Mouse (Mus musculus) megakaryocyte, embryonic 14.5 days (primary cell): ENCODE measurements around the gene Dnm3. TPM values are rescaled to one million over a fixed set of nuclear protein-coding genes. Genes with fewer than 3 reads are reported as not detected.

Experiments
- H3K27me3 ChIP-seq: replicated peaks from 2 replicates; pipeline ENCODE3; 2012; ENCODE audit warnings: inconsistent platforms
- H3K36me3 ChIP-seq: replicated peaks from 2 replicates; pipeline ENCODE3; 2012; ENCODE audit warnings: low read length, inconsistent platforms, mixed read lengths
- H3K4me1 ChIP-seq: 2 replicates; pipeline ENCODE4 v1.6.1; 2012; ENCODE audit warnings: inconsistent platforms
- H3K4me3 ChIP-seq: replicated peaks from 2 replicates; pipeline ENCODE3; 2012; ENCODE audit warnings: moderate library complexity, mild to moderate bottlenecking, inconsistent platforms
- H3K9me3 ChIP-seq: 2 replicates; pipeline ENCODE4 v1.6.1; 2012; ENCODE audit warnings: inconsistent platforms
- FLI1 ChIP-seq: IDR thresholded peaks from 2 replicates; pipeline ENCODE4 v1.6.1; 2012; ENCODE audit warnings: low read length, inconsistent platforms, mixed read lengths
- GATA1 ChIP-seq: IDR thresholded peaks from 3 replicates; pipeline ENCODE4 v1.6.1; 2012; ENCODE audit warnings: mixed read lengths, low read length, inconsistent platforms, borderline replicate concordance
- polyA plus RNA-seq: library from polyadenylated mRNA; stranded (reverse); fragments of >175 nt; gene quantifications from 2 replicates; pipeline ENCODE4 v1.2.3, GENCODE M21; 2012; ENCODE audit warnings: low replicate concordance; ENCODE audit not compliant: insufficient read depth

Dnm3 gene
- polyA plus RNA-seq, 1 experiment: 0.07 TPM

- H3K4me3 ChIP-seq: peak overlapping the region; percentile 80
Measured at GRCm38 (mm10) chr1:161999882-162000371, 477.9 kb downstream of the Dnm3 start.

DNA sequence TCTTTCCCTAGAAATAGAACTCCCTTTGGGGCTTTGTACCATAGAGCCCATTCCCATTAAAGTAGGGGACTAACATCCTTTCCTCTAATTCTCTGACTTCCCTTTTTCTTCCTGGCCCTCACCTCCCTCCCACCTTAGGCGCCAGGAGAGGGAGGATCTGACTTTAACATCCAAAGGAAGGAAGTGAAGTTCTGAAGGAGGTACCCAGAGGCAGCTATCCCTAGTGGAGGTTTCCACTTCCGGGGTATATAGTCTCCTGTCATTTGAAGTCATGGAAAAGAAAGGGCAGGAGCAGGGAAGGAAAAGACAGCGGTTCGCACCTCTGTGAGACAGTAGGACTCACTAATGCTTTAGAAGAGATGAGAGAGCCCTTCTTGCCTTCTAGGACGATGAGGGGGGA lies 478.5 kb downstream of the Dnm3 start:
- peak overlapping the region; percentile 64 for H3K4me3 ChIP-seq
- no peaks in the 10 kb centered on the region for H3K27me3 ChIP-seq
- no peaks in the 10 kb centered on the region for H3K36me3 ChIP-seq
- H3K9me3 ChIP-seq: no peaks in the 10 kb centered on the region
- TF ChIP-seq FLI1 (no peak), GATA1 (no peak)
- H3K4me1 ChIP-seq: peaks cover 33% of the 10 kb centered on the region

More at GRCm38 (mm10) chr1:161999882-162000371, 477.9 kb downstream of the Dnm3 start:
- H3K4me1 ChIP-seq: peaks cover 38% of the 10 kb centered on the region
- no peaks in the 10 kb centered on the region for H3K36me3 ChIP-seq
- TF ChIP-seq FLI1 (no peak), GATA1 (no peak)
- no peaks in the 10 kb centered on the region for H3K9me3 ChIP-seq
- no peaks in the 10 kb centered on the region for H3K27me3 ChIP-seq

- no peaks in the 10 kb centered on the region for H3K27me3 ChIP-seq
- peaks cover 28% of the 10 kb centered on the region for H3K4me1 ChIP-seq
- peak overlapping the region; percentile 16 for H3K4me3 ChIP-seq
- no peaks in the 10 kb centered on the region for H3K36me3 ChIP-seq
- H3K9me3 ChIP-seq: no peaks in the 10 kb centered on the region
- no peak for TF ChIP-seq GATA1
Measured at GRCm38 (mm10) chr1:161998781-161999180, 479.1 kb downstream of the Dnm3 start.

DNA sequence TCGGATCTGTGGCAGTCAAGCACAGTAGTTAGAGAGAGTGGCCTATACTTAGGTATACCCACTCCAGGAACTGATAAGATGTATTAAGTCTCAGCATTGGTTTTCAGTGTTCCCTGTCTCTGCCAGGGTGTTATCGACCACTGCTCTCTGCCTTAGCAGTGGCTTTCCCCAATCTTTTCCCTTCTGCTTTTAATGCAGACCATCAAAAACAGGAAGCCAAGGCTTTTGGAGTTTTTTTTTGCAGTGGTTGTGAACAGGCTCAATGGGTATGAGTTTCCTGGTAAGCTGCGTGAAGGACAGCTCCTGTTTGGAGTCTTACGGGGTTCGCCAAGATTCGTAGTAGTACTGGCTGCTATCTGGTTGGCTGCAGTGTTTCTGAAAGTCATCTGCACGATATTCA lies 485.4 kb downstream of the Dnm3 start:
- no peak for TF ChIP-seq GATA1
- TF ChIP-seq FLI1: no peak
- no peak overlapping the region for H3K4me3 ChIP-seq
- no peaks in the 10 kb centered on the region for H3K9me3 ChIP-seq
- H3K4me1 ChIP-seq: peaks cover 9% of the 10 kb centered on the region
- no peaks in the 10 kb centered on the region for H3K36me3 ChIP-seq
- H3K27me3 ChIP-seq: peaks cover 3% of the 10 kb centered on the region

DNA sequence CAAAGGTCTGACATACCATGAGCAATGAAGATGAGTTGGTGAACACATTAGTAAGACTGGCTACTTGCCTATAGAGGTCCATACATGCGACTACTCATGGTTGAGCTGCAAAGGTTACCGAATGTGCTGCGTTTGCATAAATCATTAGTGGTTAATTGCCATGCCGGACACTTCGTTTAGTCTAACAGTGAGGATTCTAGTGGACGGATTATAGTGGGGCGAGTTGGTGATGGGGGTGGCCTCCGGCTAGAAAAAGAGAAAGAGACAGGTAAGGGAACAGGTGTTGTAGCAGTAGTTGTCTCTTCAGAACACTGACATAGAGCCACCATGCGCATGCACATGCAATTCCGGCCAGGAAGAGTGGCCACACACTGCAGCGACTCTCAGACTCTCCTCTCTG lies 486.0 kb downstream of the Dnm3 start:
- no peaks in the 10 kb centered on the region for H3K36me3 ChIP-seq
- no peak overlapping the region for H3K4me3 ChIP-seq
- H3K4me1 ChIP-seq: peaks cover 5% of the 10 kb centered on the region
- no peaks in the 10 kb centered on the region for H3K9me3 ChIP-seq
- H3K27me3 ChIP-seq: peaks cover 3% of the 10 kb centered on the region
- TF ChIP-seq GATA1 (no peak), FLI1 (no peak)

GRCm38 (mm10) chr1:161990684-161991578 lies 486.9 kb downstream of the Dnm3 start:
- Histone ChIP-seq H3K27me3 (peaks cover 7% of the 10 kb centered on the region), H3K36me3 (no peaks in the 10 kb centered on the region), H3K4me3 (no peak overlapping the region), H3K4me1 (no peaks in the 10 kb centered on the region; the same call in 1 of the 2 replicates), H3K9me3 (no peaks in the 10 kb centered on the region)
- TF ChIP-seq GATA1 (no peak), FLI1 (no peak)

GRCm38 (mm10) chr1:161983979-161984566 lies 493.8 kb downstream of the Dnm3 start:
- H3K9me3 ChIP-seq: no peaks in the 10 kb centered on the region
- H3K27me3 ChIP-seq: peaks cover 10% of the 10 kb centered on the region
- no peak for TF ChIP-seq FLI1
- TF ChIP-seq GATA1: no peak
- H3K4me3 ChIP-seq: no peak overlapping the region
- no peaks in the 10 kb centered on the region for H3K36me3 ChIP-seq
- H3K4me1 ChIP-seq: no peaks in the 10 kb centered on the region

DNA sequence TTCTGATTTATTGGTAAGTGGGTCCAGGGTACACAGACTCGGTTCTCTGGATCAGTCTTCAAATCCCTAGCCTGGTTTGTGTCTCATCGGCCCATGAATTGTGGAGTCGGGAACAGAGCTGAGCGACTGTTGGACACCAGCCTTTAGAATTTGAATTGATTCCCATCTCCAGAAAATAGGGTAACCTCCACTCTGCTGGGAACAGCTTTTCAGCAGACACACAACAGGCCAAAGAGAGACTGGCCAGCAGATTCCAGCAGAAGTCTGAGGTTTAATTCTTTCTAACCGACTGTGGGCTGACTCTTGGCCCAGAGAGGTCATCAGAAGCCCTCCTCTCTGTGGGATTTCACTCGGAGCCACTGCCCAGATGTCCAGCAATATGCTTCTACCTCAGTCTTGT lies 494.4 kb downstream of the Dnm3 start:
- no peak overlapping the region for H3K4me3 ChIP-seq
- TF ChIP-seq FLI1 (no peak), GATA1 (no peak)
- H3K36me3 ChIP-seq: no peaks in the 10 kb centered on the region
- H3K27me3 ChIP-seq: peaks cover 10% of the 10 kb centered on the region
- H3K9me3 ChIP-seq: no peaks in the 10 kb centered on the region
- H3K4me1 ChIP-seq: no peaks in the 10 kb centered on the region

DNA sequence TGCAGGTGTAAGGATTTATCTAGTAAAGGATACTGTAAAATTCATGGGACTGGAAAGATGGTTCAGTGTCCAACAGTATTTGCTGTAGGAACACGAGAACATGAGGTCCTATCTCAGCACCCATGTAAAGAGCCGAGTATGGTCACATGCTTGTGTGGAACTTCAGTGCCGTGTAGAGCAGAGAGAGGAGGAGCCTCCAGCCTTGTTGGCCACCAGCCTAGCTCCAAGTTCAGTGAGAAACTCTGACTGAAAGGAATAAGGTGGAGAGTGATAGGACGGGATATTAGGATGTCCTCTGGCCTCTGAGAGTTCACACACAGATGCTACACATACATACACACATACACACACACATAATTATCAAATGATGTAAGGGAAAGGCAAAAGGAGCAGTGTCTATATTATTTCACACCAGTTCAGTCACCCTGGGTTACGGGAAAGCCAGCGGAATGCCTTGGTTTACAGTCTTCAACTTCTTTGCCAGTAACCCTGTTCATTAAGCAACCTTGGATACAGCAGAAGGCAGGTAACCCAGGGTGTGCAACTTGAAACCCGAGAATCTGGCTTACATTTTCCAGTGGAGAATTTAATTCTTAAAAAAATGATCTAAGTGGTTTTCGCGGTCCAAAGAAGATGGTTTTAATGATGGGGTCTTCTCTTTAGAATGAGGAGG lies 497.1 kb downstream of the Dnm3 start:
- no peak for TF ChIP-seq GATA1
- TF ChIP-seq FLI1: no peak
- no peak overlapping the region for H3K4me3 ChIP-seq
- no peaks in the 10 kb centered on the region for H3K36me3 ChIP-seq
- peaks cover 7% of the 10 kb centered on the region for H3K27me3 ChIP-seq
- H3K9me3 ChIP-seq: no peaks in the 10 kb centered on the region
- peaks cover 12% of the 10 kb centered on the region for H3K4me1 ChIP-seq
